Mouse (Mus musculus): ENCODE data around the gene Cacna2d2. TPM values are rescaled to one million over a fixed set of nuclear protein-coding genes. Genes with fewer than 3 reads are reported as not detected.

Gene Cacna2d2
- total and polyA plus RNA-seq, 2 experiments from 2014 or later = 7.6 to 108 TPM

- no peak overlapping the region for H3K4me2 ChIP-seq (ENCODE audit: low read depth, low read length)
- H3K4me3 ChIP-seq (ENCODE audit: low read length) = no peak overlapping the region
- TF ChIP-seq CTCF (IDR thresholded peaks at IDR 0.05; ENCODE audit: low read depth) = no peak
- no peak overlapping the region for H3K9ac ChIP-seq (replicated peaks; ENCODE audit: low read length)
- no peaks in the 10 kb centered on the region for H3K9me3 ChIP-seq (ENCODE audit: low read length)
- H3K36me3 ChIP-seq (ENCODE audit: insufficient read depth, low read length) = no peaks in the 10 kb centered on the region
- H3K27me3 ChIP-seq (ENCODE audit: insufficient read depth, low read length) = no peaks in the 10 kb centered on the region
- 25% methylated on average over 9 of the region's 9 CpGs for WGBS
- DNase-seq (ENCODE audit: low spot score) = no peak
- ATAC-seq = peak; percentile 10; the same call in 1 of the 2 replicates
- peaks cover 7% of the 10 kb centered on the region; the same call in 1 of the 2 replicates for H3K4me1 ChIP-seq (ENCODE audit: insufficient read depth, low read length)
- H3K27ac ChIP-seq = peak overlapping the region; percentile 76
These were observed 64.7 kb downstream of the Cacna2d2 start for GRCm38 (mm10) chr9:107464130-107464529.

- Histone ChIP-seq H3K4me3 (ENCODE audit: low read length) (no peak overlapping the region), H3K27ac (no peak overlapping the region), H3K9ac (replicated peaks; ENCODE audit: low read length) (no peak overlapping the region), H3K4me2 (ENCODE audit: low read depth, low read length) (no peak overlapping the region), H3K36me3 (ENCODE audit: insufficient read depth, low read length) (no peaks in the 10 kb centered on the region), H3K4me1 (ENCODE audit: insufficient read depth, low read length) (peaks cover 10% of the 10 kb centered on the region; the same call in 1 of the 2 replicates), H3K27me3 (ENCODE audit: insufficient read depth, low read length) (no peaks in the 10 kb centered on the region), H3K9me3 (ENCODE audit: low read length) (no peaks in the 10 kb centered on the region)
- peak; percentile 53 for DNase-seq (ENCODE audit: low spot score)
- 22% methylated on average over 6 of the region's 6 CpGs for WGBS
- TF ChIP-seq CTCF (IDR thresholded peaks at IDR 0.05; ENCODE audit: low read depth) = no peak
- no peak for ATAC-seq
These were observed 66.2 kb downstream of the Cacna2d2 start for GRCm38 (mm10) chr9:107465657-107466056.

- Histone ChIP-seq H3K9me3 (ENCODE audit: low read length) (no peaks in the 10 kb centered on the region), H3K4me1 (ENCODE audit: insufficient read depth, low read length) (peaks cover 6% of the 10 kb centered on the region; the same call in 1 of the 2 replicates), H3K27ac (no peak overlapping the region), H3K4me3 (ENCODE audit: low read length) (no peak overlapping the region), H3K4me2 (ENCODE audit: low read depth, low read length) (no peak overlapping the region), H3K36me3 (ENCODE audit: insufficient read depth, low read length) (no peaks in the 10 kb centered on the region), H3K9ac (replicated peaks; ENCODE audit: low read length) (no peak overlapping the region), H3K27me3 (ENCODE audit: insufficient read depth, low read length) (no peaks in the 10 kb centered on the region)
- ATAC-seq (no peak), DNase-seq (ENCODE audit: low spot score) (no peak)
- 44% methylated on average over 13 of the region's 13 CpGs for WGBS
- TF ChIP-seq CTCF (IDR thresholded peaks at IDR 0.05; ENCODE audit: low read depth) = no peak
These were observed 69.9 kb downstream of the Cacna2d2 start for GRCm38 (mm10) chr9:107469213-107469795.

- Histone ChIP-seq H3K4me1 (ENCODE audit: insufficient read depth, low read length) (peaks cover 5% of the 10 kb centered on the region; the same call in 1 of the 2 replicates), H3K27me3 (ENCODE audit: insufficient read depth, low read length) (no peaks in the 10 kb centered on the region), H3K9ac (replicated peaks; ENCODE audit: low read length) (no peak overlapping the region), H3K9me3 (ENCODE audit: low read length) (no peaks in the 10 kb centered on the region), H3K27ac (no peak overlapping the region), H3K4me2 (ENCODE audit: low read depth, low read length) (no peak overlapping the region), H3K36me3 (ENCODE audit: insufficient read depth, low read length) (no peaks in the 10 kb centered on the region), H3K4me3 (ENCODE audit: low read length) (no peak overlapping the region)
- 30% methylated on average over 15 of the region's 15 CpGs for WGBS
- ATAC-seq = no peak
- no peak for TF ChIP-seq CTCF (IDR thresholded peaks at IDR 0.05; ENCODE audit: low read depth)
- DNase-seq (ENCODE audit: low spot score) = no peak
These were observed 71.0 kb downstream of the Cacna2d2 start for GRCm38 (mm10) chr9:107470427-107470826.

GRCm38 (mm10) chr9:107474016-107474415, 74.6 kb downstream of the Cacna2d2 start:
- no peaks in the 10 kb centered on the region for H3K27me3 ChIP-seq (ENCODE audit: insufficient read depth, low read length)
- peaks cover 7% of the 10 kb centered on the region for H3K4me1 ChIP-seq (ENCODE audit: insufficient read depth, low read length)
- no peak for TF ChIP-seq CTCF (IDR thresholded peaks at IDR 0.05; ENCODE audit: low read depth)
- H3K9me3 ChIP-seq (ENCODE audit: low read length) = no peaks in the 10 kb centered on the region
- no peak overlapping the region for H3K4me3 ChIP-seq (ENCODE audit: low read length)
- WGBS = 83% methylated on average over 1 of the region's 1 CpGs
- H3K27ac ChIP-seq = no peak overlapping the region
- H3K36me3 ChIP-seq (ENCODE audit: insufficient read depth, low read length) = no peaks in the 10 kb centered on the region
- no peak overlapping the region for H3K4me2 ChIP-seq (ENCODE audit: low read depth, low read length)
- ATAC-seq (no peak), DNase-seq (ENCODE audit: low spot score) (no peak)
- H3K9ac ChIP-seq (replicated peaks; ENCODE audit: low read length) = no peak overlapping the region

- WGBS = 34% methylated on average over 5 of the region's 5 CpGs
- no peak overlapping the region for H3K9ac ChIP-seq (replicated peaks; ENCODE audit: low read length)
- peak overlapping the region; percentile 60; the same call in 1 of the 2 replicates for H3K27ac ChIP-seq
- DNase-seq (ENCODE audit: low spot score) = peak; percentile 53
- ATAC-seq = peak; percentile 39; the same call in 1 of the 2 replicates
- peaks cover 20% of the 10 kb centered on the region; the same call in 1 of the 2 replicates for H3K4me1 ChIP-seq (ENCODE audit: insufficient read depth, low read length)
- H3K36me3 ChIP-seq (ENCODE audit: insufficient read depth, low read length) = no peaks in the 10 kb centered on the region
- H3K4me3 ChIP-seq (ENCODE audit: low read length) = no peak overlapping the region
- no peak overlapping the region for H3K4me2 ChIP-seq (ENCODE audit: low read depth, low read length)
- TF ChIP-seq CTCF (IDR thresholded peaks at IDR 0.05; ENCODE audit: low read depth) = peak; percentile 62
- H3K9me3 ChIP-seq (ENCODE audit: low read length) = no peaks in the 10 kb centered on the region
- H3K27me3 ChIP-seq (ENCODE audit: insufficient read depth, low read length) = no peaks in the 10 kb centered on the region
These were observed 79.6 kb downstream of the Cacna2d2 start for GRCm38 (mm10) chr9:107478979-107479378.

GRCm38 (mm10) chr9:107479593-107479992, 80.2 kb downstream of the Cacna2d2 start:
- no peak for TF ChIP-seq CTCF (IDR thresholded peaks at IDR 0.05; ENCODE audit: low read depth)
- Histone ChIP-seq H3K9ac (replicated peaks; ENCODE audit: low read length) (no peak overlapping the region), H3K36me3 (ENCODE audit: insufficient read depth, low read length) (no peaks in the 10 kb centered on the region), H3K4me1 (ENCODE audit: insufficient read depth, low read length) (peaks cover 26% of the 10 kb centered on the region), H3K27ac (peak overlapping the region; percentile 60; the same call in 1 of the 2 replicates), H3K4me2 (ENCODE audit: low read depth, low read length) (0 out of 2 replicates have a peak overlapping the region, but pooled peaks have one; percentile 28), H3K9me3 (ENCODE audit: low read length) (no peaks in the 10 kb centered on the region), H3K4me3 (ENCODE audit: low read length) (no peak overlapping the region), H3K27me3 (ENCODE audit: insufficient read depth, low read length) (no peaks in the 10 kb centered on the region)
- ATAC-seq (no peak), DNase-seq (ENCODE audit: low spot score) (peak; percentile 66)
- 16% methylated on average over 14 of the region's 14 CpGs for WGBS
